Mouse (Mus musculus): Measurements from ENCODE around the gene Mrps11. TPM values are rescaled to one million over a fixed set of nuclear protein-coding genes. Genes with fewer than 3 reads are reported as not detected.

Mrps11 gene
- 73.4 and 96.7 TPM in 2 replicates for total RNA-seq (2014; fragmentation: Nextera tagmentation)
- total RNA-seq (2017), result 52.0 and 55.7 TPM in 2 replicates

- ATAC-seq (replicated peaks; ENCODE audit: low FRiP score, low TSS enrichment, poor library complexity, severe bottlenecking), result peak; percentile 97
Observed at GRCm38 (mm10) chr7:78782639-78783581, at the start of gene Mrps11, which contains the start of gene Mrpl46. Mrps11 (plus strand) TSS chr7:78783119. Mrpl46 (minus strand) TSS chr7:78783531.

GRCm38 (mm10) chr7:78737196-78737595 lies 45.7 kb upstream of the Mrps11 start:
- ATAC-seq (replicated peaks; ENCODE audit: low FRiP score, low TSS enrichment, poor library complexity, severe bottlenecking), result no peak

GRCm38 (mm10) chr7:78737614-78738210 lies 45.2 kb upstream of the Mrps11 start, which contains the start of gene Ntrk3:
Ntrk3 (minus strand) TSS chr7:78738012.
- ATAC-seq (replicated peaks; ENCODE audit: low FRiP score, low TSS enrichment, poor library complexity, severe bottlenecking), result no peak

- no peak for ATAC-seq (replicated peaks; ENCODE audit: low FRiP score, low TSS enrichment, poor library complexity, severe bottlenecking)
Observed at GRCm38 (mm10) chr7:78739351-78740000, 43.4 kb upstream of the Mrps11 start.

GRCm38 (mm10) chr7:78743731-78744385 lies 39.1 kb upstream of the Mrps11 start:
- no peak for ATAC-seq (replicated peaks; ENCODE audit: low FRiP score, low TSS enrichment, poor library complexity, severe bottlenecking)

- ATAC-seq (replicated peaks; ENCODE audit: low FRiP score, low TSS enrichment, poor library complexity, severe bottlenecking), result no peak
Observed at GRCm38 (mm10) chr7:78752961-78753360, 30.0 kb upstream of the Mrps11 start.

- no peak for ATAC-seq (replicated peaks; ENCODE audit: low FRiP score, low TSS enrichment, poor library complexity, severe bottlenecking)
Observed at GRCm38 (mm10) chr7:78753752-78754457, 29.0 kb upstream of the Mrps11 start.

GRCm38 (mm10) chr7:78754458-78755000 lies 28.4 kb upstream of the Mrps11 start:
- ATAC-seq (replicated peaks; ENCODE audit: low FRiP score, low TSS enrichment, poor library complexity, severe bottlenecking), result no peak

GRCm38 (mm10) chr7:78763801-78764200 lies 19.1 kb upstream of the Mrps11 start:
- ATAC-seq (replicated peaks; ENCODE audit: low FRiP score, low TSS enrichment, poor library complexity, severe bottlenecking), result no peak

- no peak for ATAC-seq (replicated peaks; ENCODE audit: low FRiP score, low TSS enrichment, poor library complexity, severe bottlenecking)
Observed at GRCm38 (mm10) chr7:78765215-78765631, 17.7 kb upstream of the Mrps11 start.

GRCm38 (mm10) chr7:78766019-78766683 lies 16.8 kb upstream of the Mrps11 start:
- peak; percentile 88 for ATAC-seq (replicated peaks; ENCODE audit: low FRiP score, low TSS enrichment, poor library complexity, severe bottlenecking)

GRCm38 (mm10) chr7:78767929-78768531 lies 14.9 kb upstream of the Mrps11 start:
- no peak for ATAC-seq (replicated peaks; ENCODE audit: low FRiP score, low TSS enrichment, poor library complexity, severe bottlenecking)

GRCm38 (mm10) chr7:78769075-78769652 lies 13.8 kb upstream of the Mrps11 start:
- ATAC-seq (replicated peaks; ENCODE audit: low FRiP score, low TSS enrichment, poor library complexity, severe bottlenecking), result no peak

GRCm38 (mm10) chr7:78770936-78771335 lies 12.0 kb upstream of the Mrps11 start:
- no peak for ATAC-seq (replicated peaks; ENCODE audit: low FRiP score, low TSS enrichment, poor library complexity, severe bottlenecking)

- no peak for ATAC-seq (replicated peaks; ENCODE audit: low FRiP score, low TSS enrichment, poor library complexity, severe bottlenecking)
Observed at GRCm38 (mm10) chr7:78778741-78779140, 4.2 kb upstream of the Mrps11 start.

- ATAC-seq (replicated peaks; ENCODE audit: low FRiP score, low TSS enrichment, poor library complexity, severe bottlenecking), result no peak
Observed at GRCm38 (mm10) chr7:78785906-78786305, 3.0 kb downstream of the Mrps11 start.

- ATAC-seq (replicated peaks; ENCODE audit: low FRiP score, low TSS enrichment, poor library complexity, severe bottlenecking), result no peak
Observed at GRCm38 (mm10) chr7:78787793-78788380, 5.0 kb downstream of the Mrps11 start.
